Mouse (Mus musculus) urinary bladder, postnatal 10 days (tissue): ENCODE results near the gene Tat.

Source experiments
- DNase-seq: peaks from one replicate; pipeline ENCODE4 v3.0.0; 2022; ENCODE audit warnings: low spot score

The Tat gene

DNA sequence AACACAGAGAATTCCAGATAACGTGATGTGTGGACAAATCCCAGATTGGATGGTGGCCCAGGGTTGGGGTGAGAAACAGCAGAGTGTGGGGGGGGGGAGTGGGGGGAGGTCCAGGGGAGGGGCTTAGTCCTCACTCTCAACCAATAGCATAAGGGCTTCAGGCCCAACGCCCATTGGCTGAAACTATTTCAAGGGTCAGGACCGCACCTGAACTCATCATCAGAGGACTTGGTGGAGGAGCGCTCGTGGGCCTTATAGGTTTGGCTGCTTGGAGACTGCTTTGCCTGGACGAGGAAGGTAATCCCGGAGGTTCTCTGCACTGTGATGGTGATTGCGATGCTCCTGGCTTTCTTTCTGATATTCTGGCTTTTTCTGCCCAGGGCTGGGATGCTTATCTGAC lies at the start of gene Tat:
Gene Tat, plus strand, starts transcription at position 214 of the 400 bp plus-strand sequence.
- DNase-seq: no peak

GRCm38 (mm10) chr8:109941606-109942360 lies 48.5 kb upstream of the Tat start:
- no peak for DNase-seq

DNA sequence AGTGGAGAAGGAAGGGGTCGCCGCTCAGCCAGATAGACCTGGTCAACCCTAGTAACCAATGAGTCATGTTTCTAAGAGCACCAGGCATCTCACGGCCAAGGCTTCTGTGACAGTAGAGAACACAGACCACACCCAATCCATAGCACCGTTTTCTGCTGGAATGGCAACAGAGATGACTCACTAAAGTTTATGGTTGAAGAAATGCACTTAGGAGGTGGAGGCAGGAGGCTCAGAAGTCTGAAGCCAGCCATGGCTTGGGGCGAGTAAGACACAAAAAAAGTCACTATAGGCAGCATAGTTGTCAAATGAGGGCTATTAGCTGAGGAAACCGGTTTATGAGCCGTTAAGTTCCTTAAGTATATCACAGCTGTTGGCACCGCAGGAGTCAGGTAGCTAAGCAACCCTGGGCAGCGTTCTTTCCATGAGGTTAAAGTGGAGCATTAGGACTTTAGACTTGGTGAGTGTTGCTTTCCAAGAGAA lies 45.0 kb upstream of the Tat start:
- no peak for DNase-seq

GRCm38 (mm10) chr8:109945694-109946093 lies 44.5 kb upstream of the Tat start:
- DNase-seq: no peak

DNA sequence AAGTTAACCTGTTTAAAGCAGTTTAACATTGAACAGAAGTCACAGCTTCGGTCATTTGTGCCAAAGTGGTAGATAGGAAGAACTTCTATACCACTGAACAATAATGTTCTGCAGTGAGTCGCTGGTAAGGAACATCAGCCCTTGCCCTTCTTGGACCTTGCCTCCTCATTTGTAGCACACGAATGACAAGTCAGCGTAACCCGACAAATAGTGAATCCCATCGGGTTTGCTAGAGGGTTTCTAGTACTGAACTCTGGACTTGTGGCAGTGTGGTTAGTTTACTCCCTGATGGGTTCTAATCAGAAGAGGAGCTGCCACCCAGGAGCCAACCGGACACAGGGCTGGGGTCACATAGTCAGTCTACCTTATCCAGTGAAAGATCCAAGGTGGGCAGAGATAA lies 44.0 kb upstream of the Tat start:
- DNase-seq: no peak

DNA sequence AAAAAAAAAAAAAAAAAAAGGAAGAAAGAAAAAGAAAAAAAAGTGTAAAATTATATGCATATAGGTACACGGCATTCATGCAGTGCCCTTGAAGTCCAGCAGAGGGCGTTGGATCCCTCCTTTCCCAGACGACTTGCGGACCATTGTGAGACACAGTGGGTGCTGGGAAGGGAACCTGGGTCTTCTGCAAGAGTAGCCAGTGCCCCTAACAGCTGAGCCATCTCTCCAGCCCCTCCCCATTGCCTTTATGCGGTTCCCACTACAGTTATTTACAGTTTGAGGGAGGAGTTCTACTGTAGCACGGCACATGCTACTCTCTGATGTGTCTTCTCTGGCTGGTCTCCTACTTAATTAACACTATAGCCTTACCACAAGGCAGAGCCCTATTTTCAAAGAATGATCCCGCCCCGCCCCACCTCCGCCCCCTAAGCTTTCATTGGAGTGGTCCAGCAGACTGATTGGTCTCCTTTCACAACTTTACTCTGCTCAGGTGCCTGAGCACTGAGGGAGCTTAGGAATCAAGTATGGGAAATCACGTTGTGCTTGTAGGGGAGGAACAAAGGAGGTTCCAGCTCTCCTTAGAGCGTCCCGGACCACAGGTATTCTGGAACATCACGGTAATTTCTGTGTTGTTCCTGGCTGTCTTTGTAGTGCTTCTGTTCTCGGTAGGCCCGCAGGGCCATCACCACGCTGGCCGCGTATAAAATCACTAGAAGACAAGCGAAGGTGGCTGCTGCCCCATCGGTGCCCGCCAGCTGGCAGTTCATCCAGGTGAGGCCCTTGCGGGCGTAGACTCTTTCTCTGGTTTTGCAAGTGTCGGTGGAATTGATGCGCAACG lies 42.6 kb upstream of the Tat start:
- no peak for DNase-seq

DNA sequence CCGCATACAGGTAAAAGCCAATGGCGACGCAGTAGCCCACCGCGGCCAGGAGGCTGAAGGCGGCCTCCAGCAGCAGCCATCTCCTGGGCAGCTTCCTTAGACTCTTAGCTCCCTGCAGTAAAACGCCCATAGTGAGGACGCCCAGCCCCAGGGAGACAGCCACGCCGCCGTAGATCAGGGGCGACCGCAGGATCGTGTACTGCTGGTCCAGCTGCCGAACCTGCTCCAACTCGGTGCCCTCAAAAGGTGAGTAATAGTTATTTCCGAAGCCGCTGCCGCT lies 42.0 kb upstream of the Tat start:
- DNase-seq: no peak

DNA sequence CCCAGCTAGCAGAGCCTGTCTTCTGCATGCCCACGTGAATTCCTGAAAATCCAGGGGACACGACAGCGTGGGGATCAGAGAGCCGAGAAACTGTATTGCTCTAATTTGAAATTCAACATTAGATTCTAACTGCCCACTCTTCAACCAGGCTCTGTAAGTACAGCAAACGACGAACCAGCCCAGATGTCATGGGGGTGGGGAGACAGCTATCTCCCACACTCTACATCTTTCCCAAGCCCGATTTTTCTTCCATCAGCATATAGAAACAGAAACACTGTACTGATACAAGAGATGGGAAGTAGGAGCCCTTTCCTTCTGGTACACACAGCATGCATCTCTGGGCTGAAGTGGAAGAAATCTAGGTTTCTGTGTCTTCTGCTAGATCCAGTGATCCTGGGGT lies 38.1 kb upstream of the Tat start:
- no peak for DNase-seq

DNA sequence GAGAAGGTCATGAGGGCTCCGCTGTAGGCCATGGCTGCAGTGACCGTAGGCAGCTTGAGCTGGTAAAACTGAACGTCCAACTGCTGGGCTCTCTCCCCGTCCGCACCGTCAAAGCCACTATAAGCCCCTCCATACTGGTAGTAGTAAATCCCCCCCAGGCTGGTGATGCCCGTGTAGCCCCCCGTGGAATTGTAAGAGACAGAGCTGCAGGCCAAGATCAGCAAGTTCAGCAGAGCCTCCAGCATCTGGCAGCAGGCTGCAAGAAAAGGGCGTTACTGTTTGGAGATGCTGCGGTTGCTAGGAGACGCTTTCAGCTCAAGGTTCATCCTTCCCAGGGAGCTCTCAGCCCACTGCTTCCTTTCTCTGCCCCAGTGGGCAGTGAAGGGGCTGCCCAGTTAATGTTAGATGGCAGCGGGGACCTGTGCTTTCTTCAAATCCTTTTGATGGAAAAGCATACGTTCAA lies 35.7 kb upstream of the Tat start:
- no peak for DNase-seq

GRCm38 (mm10) chr8:109957167-109958028 lies 32.8 kb upstream of the Tat start:
- DNase-seq: no peak

DNA sequence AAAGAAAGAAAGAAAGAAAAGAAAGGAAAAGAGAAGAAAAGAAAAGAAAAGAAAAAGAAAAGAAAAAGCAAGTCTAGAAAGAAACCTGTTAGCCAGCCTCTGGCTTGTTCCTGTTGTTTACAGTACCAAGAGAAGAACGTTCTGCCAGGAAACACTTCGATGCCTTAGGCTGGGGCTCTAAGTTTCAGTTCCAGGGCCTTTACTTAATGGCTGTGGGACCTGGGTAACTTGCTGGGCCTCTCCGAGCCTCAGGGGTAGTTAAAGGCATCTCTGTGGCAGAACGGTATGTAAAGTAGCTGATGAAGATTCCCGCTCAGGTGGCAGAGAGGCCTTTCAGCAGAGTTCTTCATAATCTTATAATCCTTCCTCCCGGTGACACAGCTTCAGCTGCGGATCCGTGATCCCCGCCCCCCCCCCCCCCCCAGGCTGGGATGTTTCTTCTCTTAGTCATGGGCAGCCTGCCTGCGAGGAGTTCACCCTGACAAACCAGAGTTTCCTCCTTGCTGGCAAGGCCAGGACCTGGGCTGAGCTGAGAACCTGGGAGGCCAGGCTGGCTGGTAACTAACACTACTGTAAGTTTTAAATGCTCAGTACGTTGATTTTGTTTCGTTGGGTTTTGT lies 32.1 kb upstream of the Tat start:
- no peak for DNase-seq

DNA sequence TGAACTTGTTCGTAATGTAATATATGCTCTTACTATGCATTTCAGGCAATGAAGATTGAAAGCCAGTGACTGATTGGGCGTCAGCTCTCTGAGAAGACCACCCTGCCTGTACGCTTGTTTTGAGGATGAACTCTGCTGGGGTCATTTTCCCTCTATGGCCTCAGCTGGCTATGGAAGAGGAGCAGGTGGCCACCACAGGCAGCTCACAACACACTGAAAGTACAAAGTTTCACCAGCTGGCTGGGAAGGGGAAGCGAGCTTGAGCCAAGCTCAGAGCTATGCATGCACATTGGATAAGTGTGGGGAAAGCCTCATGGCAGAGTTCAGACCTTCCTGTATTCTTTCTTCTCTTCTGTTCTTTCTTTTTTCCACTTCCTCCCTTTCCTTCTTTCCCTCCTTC lies 31.1 kb upstream of the Tat start:
- DNase-seq: no peak

DNA sequence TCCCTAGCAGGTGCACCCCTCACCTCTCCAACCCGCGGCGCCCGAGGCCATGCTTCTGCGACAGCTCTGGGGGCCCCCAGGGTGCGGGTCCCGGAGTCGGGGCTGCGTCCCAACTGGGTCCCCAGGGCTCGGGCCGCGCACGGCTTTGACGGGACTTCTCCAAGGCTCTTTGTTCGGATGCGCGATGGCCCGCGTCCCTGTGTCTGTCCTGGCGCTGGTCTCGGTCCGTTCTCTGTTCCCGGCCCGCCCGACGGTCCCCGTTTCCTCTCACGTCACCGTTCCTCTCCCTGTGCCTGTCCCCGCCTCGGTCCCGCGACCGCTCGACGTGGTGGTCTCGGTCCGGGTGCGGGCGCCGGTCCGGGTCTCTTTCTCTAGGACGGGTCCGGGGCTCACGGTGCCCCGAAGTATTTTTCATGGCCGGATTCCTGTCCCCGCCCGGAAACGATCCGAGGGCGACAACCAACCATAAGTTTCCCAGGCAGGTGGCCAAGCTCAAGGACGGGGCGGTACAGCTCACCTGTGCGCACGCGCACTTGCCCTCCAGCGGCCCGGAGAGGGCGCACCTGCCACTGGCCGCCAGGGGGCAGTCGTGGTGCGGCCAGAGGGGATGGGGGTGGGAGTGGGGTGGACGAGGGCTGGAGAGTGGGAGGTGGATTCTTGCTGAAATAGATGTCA lies 28.4 kb upstream of the Tat start, which contains the start of gene Marveld3:
Gene Marveld3, minus strand, starts transcription at position 511 of the 675 bp plus-strand sequence.
- no peak for DNase-seq

GRCm38 (mm10) chr8:109962896-109963295 lies 27.3 kb upstream of the Tat start:
- no peak for DNase-seq

GRCm38 (mm10) chr8:109963421-109963820 lies 26.8 kb upstream of the Tat start:
- no peak for DNase-seq

GRCm38 (mm10) chr8:109964106-109964505 lies 26.1 kb upstream of the Tat start:
- no peak for DNase-seq

DNA sequence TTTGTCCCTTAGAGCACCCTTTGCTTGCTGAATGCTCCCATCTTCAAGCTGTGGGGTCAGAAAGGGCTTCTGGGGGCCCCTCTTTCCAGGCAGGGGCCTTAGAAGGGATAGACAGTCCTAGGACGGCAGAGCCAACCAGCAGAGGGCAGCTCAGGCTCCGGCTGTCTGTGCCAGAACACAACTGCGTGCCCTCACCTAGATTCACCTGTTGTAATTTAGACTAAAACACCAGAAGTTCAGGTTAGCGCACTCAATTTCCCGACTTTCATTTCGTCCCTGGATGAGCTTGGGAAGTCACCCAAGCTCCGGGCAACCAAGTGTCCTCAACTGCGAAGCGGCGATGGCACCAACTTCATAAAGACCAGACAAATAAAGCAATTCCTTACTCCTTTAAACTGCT lies 21.4 kb upstream of the Tat start:
- DNase-seq: no peak

- no peak for DNase-seq
Measured at GRCm38 (mm10) chr8:109970323-109970722, 19.9 kb upstream of the Tat start.

GRCm38 (mm10) chr8:109972901-109973300 lies 17.3 kb upstream of the Tat start:
- DNase-seq: no peak

DNA sequence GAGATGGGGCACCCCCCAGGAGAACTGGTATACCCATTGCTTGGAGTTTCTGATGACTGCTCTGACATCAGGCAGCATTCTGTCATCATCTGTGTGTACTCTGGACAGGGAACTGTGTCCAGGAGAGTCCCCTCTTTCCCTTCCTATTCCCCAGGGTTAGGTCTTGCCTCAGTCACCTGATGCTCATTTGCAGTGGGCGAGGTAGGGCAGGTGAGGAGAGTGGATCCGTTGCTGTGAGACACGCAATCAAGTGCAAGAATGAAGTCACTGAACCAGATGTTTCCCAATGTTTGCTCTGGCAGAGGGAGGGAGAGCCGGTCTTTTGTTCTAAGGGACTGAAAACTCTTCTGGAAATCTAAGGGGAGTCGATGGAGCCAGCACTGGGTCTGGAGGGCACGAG lies 10.9 kb upstream of the Tat start:
- DNase-seq: no peak

GRCm38 (mm10) chr8:109982386-109983105 lies 7.7 kb upstream of the Tat start:
- DNase-seq: no peak
